Mouse (Mus musculus) retina, adult 2 months (tissue): ENCODE measurements at regions not wholly inside any gene's neighbourhood (a gene's known extent, or its start where the extent isn't known, plus 50 kb on each side); places are given as distances from the start of the nearest gene placed in this dataset.

ENCODE experiments used
- DNase-seq: peaks from one replicate; pipeline ENCODE4 v3.0.0-alpha.2; 2012; ENCODE audit warnings: low read depth, low spot score

GRCm38 (mm10) chr1:77754326-77754725 lies 239.4 kb upstream of the Epha4 start:
- no peak for DNase-seq

- DNase-seq: no peak
These were observed 233.9 kb upstream of the Epha4 start for GRCm38 (mm10) chr1:77748483-77749465.

- DNase-seq: no peak
These were observed 217.2 kb upstream of the Epha4 start for GRCm38 (mm10) chr1:77732099-77732498.

DNA sequence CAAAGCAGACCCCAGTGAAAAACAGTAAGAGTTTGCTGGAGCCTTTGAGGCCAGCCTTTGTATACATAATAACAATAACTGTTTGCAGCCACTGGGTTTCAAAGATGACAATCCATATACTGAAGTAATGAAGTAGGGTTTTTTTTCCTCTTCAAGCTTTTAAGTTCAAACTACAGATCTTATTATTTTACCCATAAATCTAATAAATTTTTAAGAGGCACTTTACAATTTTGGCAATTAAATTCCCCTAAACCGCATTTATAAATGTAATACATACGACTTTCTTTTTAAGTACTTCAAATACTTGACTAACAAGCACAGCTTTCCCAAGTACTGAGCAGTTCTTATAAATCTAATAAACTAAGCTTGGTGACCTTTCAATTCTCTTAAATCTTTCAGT lies 212.7 kb upstream of the Epha4 start:
- no peak for DNase-seq

- DNase-seq: no peak
These were observed 208.4 kb upstream of the Epha4 start for GRCm38 (mm10) chr1:77723246-77723645.

- DNase-seq: no peak
These were observed 206.0 kb upstream of the Epha4 start for GRCm38 (mm10) chr1:77720859-77721258.

DNA sequence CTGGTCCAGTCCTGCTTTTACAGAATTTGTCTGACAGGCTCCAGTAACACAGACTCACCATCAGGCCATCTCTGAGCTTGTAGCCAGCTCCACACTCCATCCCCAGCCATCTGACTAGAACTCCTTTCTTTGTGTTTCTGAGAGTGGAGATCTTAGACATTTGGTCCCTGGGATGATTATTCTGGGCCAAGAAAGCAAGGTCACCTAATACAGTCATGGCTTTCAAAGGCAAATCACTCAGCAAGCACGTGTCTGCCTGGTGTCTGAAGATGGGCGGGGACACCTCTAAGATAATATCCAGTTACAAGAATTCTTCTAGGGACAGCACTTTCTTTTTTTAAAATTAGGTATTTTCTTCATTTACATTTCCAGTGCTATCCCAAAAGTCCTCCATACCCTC lies 198.1 kb upstream of the Epha4 start:
- no peak for DNase-seq

- no peak for DNase-seq
These were observed 193.5 kb upstream of the Epha4 start for GRCm38 (mm10) chr1:77708202-77709020.

GRCm38 (mm10) chr1:77695228-77696018 lies 180.5 kb upstream of the Epha4 start:
- no peak for DNase-seq

- no peak for DNase-seq
These were observed 148.5 kb upstream of the Epha4 start for GRCm38 (mm10) chr1:77663345-77663744.

GRCm38 (mm10) chr1:77660436-77660835 lies 145.5 kb upstream of the Epha4 start:
- DNase-seq: peak; percentile 70

DNA sequence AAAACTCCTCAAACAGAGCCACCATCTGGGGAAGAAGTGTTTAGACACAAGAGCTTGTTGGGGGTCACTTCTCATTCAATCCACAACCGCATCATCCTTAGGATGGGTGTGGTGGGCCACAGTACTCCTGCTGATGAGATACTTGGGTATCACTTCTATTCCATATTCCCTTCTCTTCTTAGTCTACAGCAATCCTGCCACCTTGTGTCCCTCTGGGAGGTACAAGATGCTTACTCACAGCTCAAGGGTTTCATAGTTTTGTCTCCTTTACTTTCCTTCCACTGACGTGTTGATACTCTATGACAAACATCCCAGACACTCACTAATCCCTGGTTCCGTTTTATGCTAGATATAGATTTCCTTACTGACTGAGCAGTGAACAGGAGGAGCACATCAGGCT lies 122.1 kb upstream of the Epha4 start:
- no peak for DNase-seq

- no peak for DNase-seq
These were observed 114.8 kb upstream of the Epha4 start for GRCm38 (mm10) chr1:77629496-77630281.

DNA sequence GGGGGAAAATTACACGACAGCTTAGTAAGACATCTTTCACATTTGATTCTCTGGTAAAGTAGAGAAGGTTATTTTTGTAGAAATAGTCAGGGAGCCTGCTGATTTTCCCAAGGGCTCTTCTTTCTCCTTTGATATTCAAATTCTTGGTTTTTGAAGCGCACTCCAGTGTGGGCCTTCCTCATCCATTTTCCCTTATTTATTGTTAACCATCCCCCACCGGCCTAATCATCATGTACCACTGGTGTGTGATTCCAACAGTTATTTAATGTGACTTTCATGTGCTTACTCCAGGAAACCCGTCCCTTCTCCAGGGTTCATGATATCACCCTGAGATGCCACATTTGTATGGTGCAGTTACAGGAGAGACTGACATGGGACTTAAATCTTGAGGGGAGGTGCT lies 114.0 kb upstream of the Epha4 start:
- DNase-seq: no peak

DNA sequence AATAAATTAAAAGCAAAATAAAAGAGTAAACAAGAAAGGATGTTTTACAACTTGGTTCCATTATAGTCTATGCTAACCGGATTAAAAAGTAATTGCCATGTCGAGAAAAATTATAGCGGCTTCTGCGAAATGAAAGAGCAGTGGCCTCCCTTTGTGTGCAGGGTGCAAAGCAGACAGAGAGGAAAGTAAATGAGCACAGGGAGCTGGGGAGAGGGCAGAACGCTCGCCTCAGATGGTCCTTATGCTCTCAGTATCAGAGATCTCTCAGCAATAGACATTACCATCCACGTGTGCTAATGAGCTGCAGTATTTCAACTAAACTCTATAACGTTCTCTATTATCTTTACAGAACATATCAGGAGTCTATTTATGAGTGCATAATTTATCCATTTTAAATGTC lies 102.6 kb upstream of the Epha4 start:
- no peak for DNase-seq

DNA sequence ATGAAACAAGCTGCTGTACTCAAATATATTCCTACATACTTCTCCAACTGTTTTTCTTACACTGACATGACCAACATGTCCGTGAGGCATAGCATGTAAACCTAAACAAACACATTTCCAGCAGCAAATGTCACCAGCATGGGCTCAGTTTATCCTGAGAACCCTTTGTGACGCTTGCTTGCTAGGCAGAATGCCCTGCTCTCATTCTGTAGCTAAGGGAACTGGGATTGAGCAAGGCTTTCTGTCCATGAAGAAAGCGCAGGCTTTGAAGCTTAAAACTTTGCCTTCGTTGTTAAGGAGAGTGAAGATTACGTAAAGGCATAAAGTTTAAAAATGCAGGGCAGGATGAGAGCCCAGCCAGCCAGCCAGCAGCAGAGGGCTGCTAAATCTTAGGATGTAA lies 85.6 kb upstream of the Epha4 start:
- no peak for DNase-seq

- DNase-seq: no peak
These were observed 77.8 kb upstream of the Epha4 start for GRCm38 (mm10) chr1:77592649-77593048.

DNA sequence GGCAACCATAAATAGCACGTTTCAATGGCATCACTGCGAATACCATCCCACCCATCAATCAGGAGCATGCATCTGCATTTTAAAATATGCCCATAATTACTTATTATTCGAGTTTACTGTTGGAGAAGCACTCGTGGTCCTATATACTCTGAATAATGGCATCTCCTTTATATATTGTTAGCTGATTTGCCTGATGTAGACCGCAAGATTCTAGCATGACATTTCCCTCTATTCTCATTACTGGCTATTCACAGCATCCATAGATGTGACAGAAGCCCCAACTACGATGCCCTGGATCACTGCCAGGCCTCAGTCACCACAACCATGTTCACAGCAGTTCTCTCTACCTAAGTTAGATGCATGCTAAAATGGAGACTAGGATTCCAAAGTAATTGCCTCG lies 77.4 kb upstream of the Epha4 start:
- no peak for DNase-seq

GRCm38 (mm10) chr1:77589423-77589822 lies 74.5 kb upstream of the Epha4 start:
- no peak for DNase-seq

DNA sequence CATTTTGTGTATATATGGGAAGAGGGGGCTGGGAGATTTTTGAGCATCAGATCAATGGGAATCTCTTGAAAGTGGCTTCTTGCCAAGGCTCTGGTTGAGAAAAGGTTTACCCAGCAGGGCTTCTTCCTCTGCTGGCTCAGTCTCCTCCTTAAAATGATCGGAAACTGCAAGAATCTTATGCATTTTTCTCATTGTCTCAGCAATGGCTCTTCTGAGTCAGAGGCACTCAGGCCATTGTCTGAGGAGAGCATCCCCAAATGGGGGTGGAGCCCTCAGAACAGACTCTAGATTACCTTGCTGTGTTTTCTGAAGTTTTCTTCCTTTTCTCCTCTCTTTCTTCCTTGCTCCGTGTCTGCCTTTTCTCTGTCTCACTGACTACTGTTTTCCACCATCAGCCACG lies 70.6 kb upstream of the Epha4 start:
- DNase-seq: no peak

GRCm38 (mm10) chr1:77568081-77568480 lies 53.2 kb upstream of the Epha4 start:
- DNase-seq: no peak
